Mouse (Mus musculus): ENCODE data around the gene 4930486L24Rik. TPM values are rescaled to one million over a fixed set of nuclear protein-coding genes. Genes with fewer than 3 reads are reported as not detected.

Gene 4930486L24Rik
- polyA plus RNA-seq, 1 experiment from 2014 or later, result not detected

GRCm38 (mm10) chr13:60820486-60821175 lies 43.6 kb downstream of the 4930486L24Rik start:
- no peak overlapping the region for H3K4me3 ChIP-seq
- no peak overlapping the region for H3K9ac ChIP-seq
- no peak for ATAC-seq (ENCODE audit: borderline replicate concordance, extremely low read depth, low FRiP score, low TSS enrichment)
- H3K4me1 ChIP-seq, result no peaks in the 10 kb centered on the region
- H3K9me3 ChIP-seq, result no peaks in the 10 kb centered on the region
- H3K27me3 ChIP-seq, result no peaks in the 10 kb centered on the region
- no peaks in the 10 kb centered on the region for H3K36me3 ChIP-seq
- WGBS, result 48% methylated on average over 3 of the region's 3 CpGs
- no peak overlapping the region for H3K27ac ChIP-seq
- no peak overlapping the region for H3K4me2 ChIP-seq

GRCm38 (mm10) chr13:60819469-60819868 lies 44.8 kb downstream of the 4930486L24Rik start:
- Histone ChIP-seq H3K27ac (no peak overlapping the region), H3K4me2 (no peak overlapping the region), H3K36me3 (no peaks in the 10 kb centered on the region), H3K4me1 (no peaks in the 10 kb centered on the region), H3K4me3 (no peak overlapping the region), H3K27me3 (no peaks in the 10 kb centered on the region), H3K9me3 (no peaks in the 10 kb centered on the region), H3K9ac (no peak overlapping the region)
- no peak for ATAC-seq (ENCODE audit: borderline replicate concordance, extremely low read depth, low FRiP score, low TSS enrichment)
- 8% methylated on average over 7 of the region's 7 CpGs for WGBS

GRCm38 (mm10) chr13:60813722-60814121 lies 50.6 kb downstream of the 4930486L24Rik start:
- no peaks in the 10 kb centered on the region for H3K27me3 ChIP-seq
- 50% methylated on average over 1 of the region's 1 CpGs for WGBS
- no peak overlapping the region for H3K4me2 ChIP-seq
- H3K4me1 ChIP-seq, result no peaks in the 10 kb centered on the region
- no peak overlapping the region for H3K27ac ChIP-seq
- no peak overlapping the region for H3K4me3 ChIP-seq
- no peaks in the 10 kb centered on the region for H3K9me3 ChIP-seq
- ATAC-seq (ENCODE audit: borderline replicate concordance, extremely low read depth, low FRiP score, low TSS enrichment), result no peak
- H3K9ac ChIP-seq, result no peak overlapping the region
- no peaks in the 10 kb centered on the region for H3K36me3 ChIP-seq

GRCm38 (mm10) chr13:60812768-60813167 lies 51.5 kb downstream of the 4930486L24Rik start:
- WGBS, result 51% methylated on average over 6 of the region's 6 CpGs
- Histone ChIP-seq H3K9me3 (no peaks in the 10 kb centered on the region), H3K4me3 (no peak overlapping the region), H3K4me2 (no peak overlapping the region), H3K4me1 (no peaks in the 10 kb centered on the region), H3K36me3 (no peaks in the 10 kb centered on the region), H3K27ac (no peak overlapping the region), H3K9ac (no peak overlapping the region), H3K27me3 (no peaks in the 10 kb centered on the region)
- no peak for ATAC-seq (ENCODE audit: borderline replicate concordance, extremely low read depth, low FRiP score, low TSS enrichment)

GRCm38 (mm10) chr13:60809690-60810089 lies 54.6 kb downstream of the 4930486L24Rik start:
- Histone ChIP-seq H3K27me3 (no peaks in the 10 kb centered on the region), H3K4me2 (no peak overlapping the region), H3K36me3 (no peaks in the 10 kb centered on the region), H3K4me1 (no peaks in the 10 kb centered on the region), H3K9ac (no peak overlapping the region), H3K9me3 (no peaks in the 10 kb centered on the region), H3K4me3 (no peak overlapping the region), H3K27ac (no peak overlapping the region)
- WGBS, result 72% methylated on average over 2 of the region's 2 CpGs
- ATAC-seq (ENCODE audit: borderline replicate concordance, extremely low read depth, low FRiP score, low TSS enrichment), result no peak

- Histone ChIP-seq H3K9me3 (no peaks in the 10 kb centered on the region), H3K4me2 (no peak within 1 kb of the TSS), H3K27ac (no peak within 1 kb of the TSS), H3K4me1 (no peaks in the 10 kb centered on the region), H3K36me3 (no peaks in the 10 kb centered on the region), H3K4me3 (no peak within 1 kb of the TSS), H3K27me3 (no peaks in the 10 kb centered on the region), H3K9ac (no peak within 1 kb of the TSS)
- no peak for ATAC-seq (ENCODE audit: borderline replicate concordance, extremely low read depth, low FRiP score, low TSS enrichment)
- WGBS, result 71% methylated on average over 1 of the region's 1 CpGs
These were observed 61.5 kb downstream of the 4930486L24Rik start, which contains the start of gene Ctsll3 for GRCm38 (mm10) chr13:60802749-60803148. Ctsll3 (minus strand) TSS chr13:60802849.

Other genes starting within 250 kb of the 4930486L24Rik start
- not detected in 2 replicates for gene BC051665, start 78.1 kb downstream of the 4930486L24Rik start, polyA plus RNA-seq (2015; fragmentation: Nextera tagmentation; extraction: Ambion mirVana)
- gene Ctsll3, start 61.6 kb downstream of the 4930486L24Rik start, polyA plus RNA-seq (2015; fragmentation: Nextera tagmentation; extraction: Ambion mirVana), result not detected in 2 replicates
- gene Gm49392, start 32.4 kb upstream of the 4930486L24Rik start, polyA plus RNA-seq (2015; fragmentation: Nextera tagmentation; extraction: Ambion mirVana), result 0.33 and 0.84 TPM in 2 replicates
- 7.4 and 10.0 TPM in 2 replicates for gene Ctla2b, start 33.0 kb upstream of the 4930486L24Rik start, polyA plus RNA-seq (2015; fragmentation: Nextera tagmentation; extraction: Ambion mirVana)
- not detected in 2 replicates for gene Tpbpb, start 40.4 kb upstream of the 4930486L24Rik start, polyA plus RNA-seq (2015; fragmentation: Nextera tagmentation; extraction: Ambion mirVana)
- gene Gm49393, start 71.1 kb upstream of the 4930486L24Rik start, polyA plus RNA-seq (2015; fragmentation: Nextera tagmentation; extraction: Ambion mirVana), result not detected in 2 replicates
- gene Gm49391, start 72.1 kb upstream of the 4930486L24Rik start, polyA plus RNA-seq (2015; fragmentation: Nextera tagmentation; extraction: Ambion mirVana), result 3.9 and 4.2 TPM in 2 replicates
- 81.0 and 85.0 TPM in 2 replicates for gene Ctla2a, start 72.2 kb upstream of the 4930486L24Rik start, polyA plus RNA-seq (2015; fragmentation: Nextera tagmentation; extraction: Ambion mirVana)
- not detected in 2 replicates for gene Tpbpa, start 77.5 kb upstream of the 4930486L24Rik start, polyA plus RNA-seq (2015; fragmentation: Nextera tagmentation; extraction: Ambion mirVana)
- gene Ctsj, start 141.5 kb upstream of the 4930486L24Rik start, polyA plus RNA-seq (2015; fragmentation: Nextera tagmentation; extraction: Ambion mirVana), result not detected in 2 replicates
- not detected in 2 replicates for gene Ctsq, start 176.2 kb upstream of the 4930486L24Rik start, polyA plus RNA-seq (2015; fragmentation: Nextera tagmentation; extraction: Ambion mirVana)